Mouse (Mus musculus): ENCODE measurements at regions not wholly inside any gene's neighbourhood (a gene's known extent, or its start where the extent isn't known, plus 50 kb on each side); places are given as distances from the start of the nearest gene placed in this dataset.

DNA sequence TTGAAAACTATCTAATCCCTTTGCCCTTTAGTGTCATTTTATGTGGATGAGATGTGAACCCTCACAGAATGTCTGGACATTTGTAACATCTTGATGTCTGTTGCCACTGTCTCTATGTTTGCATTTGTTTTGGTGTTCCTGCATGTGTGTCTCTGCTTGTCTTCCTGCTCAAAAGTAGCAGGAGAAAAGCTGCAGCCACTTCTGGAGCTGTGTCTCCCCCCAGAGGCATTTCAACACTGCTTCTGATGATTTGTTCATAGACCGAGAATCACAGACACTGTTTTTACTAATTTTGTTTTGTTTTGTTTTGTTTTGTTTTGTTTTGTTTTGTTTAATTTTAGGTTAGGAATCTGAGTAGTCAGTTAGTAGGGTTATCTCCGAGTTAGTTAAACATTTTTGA lies 883.8 kb downstream of the Gbe1 start:
- DNase-seq (ENCODE audit: low spot score): no peak

DNA sequence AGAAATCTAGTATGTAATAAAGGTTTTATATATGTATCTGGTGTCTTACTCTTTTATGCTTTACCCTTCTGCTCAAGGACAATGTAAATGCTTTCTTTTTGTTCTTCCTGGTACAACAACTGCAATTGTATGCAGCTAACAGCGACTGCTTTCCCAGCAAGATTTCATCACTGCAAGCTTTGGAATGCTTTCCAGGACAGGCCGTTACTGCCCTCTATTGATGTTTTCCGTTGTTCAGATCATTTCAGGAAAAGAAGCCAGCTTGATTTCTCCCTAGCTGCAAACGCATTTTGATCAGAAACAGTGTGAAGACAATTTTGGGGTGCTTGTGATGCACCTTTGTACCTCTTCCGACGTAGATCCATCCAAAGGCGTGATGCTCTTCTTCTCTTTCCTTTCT lies 895.1 kb downstream of the Gbe1 start:
- no peak for DNase-seq (ENCODE audit: low spot score)

DNA sequence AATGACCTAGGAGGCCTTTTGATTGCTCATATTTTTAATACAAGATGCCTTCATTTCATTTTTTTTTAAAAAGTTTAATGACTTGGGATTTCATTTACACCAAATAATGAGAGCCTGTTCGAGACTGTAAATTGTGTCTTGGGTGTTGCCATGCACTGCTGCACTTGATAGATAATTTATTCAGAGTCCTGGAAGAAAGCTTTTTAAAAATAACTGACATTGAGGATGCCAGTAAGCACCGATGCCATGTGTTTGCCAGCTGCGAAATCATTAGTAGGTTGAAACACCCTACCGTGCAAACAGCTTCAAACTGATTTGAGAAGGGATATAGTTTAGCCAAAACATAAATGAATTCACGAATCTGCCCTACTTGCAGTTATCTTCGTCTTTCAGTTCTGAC lies 910.7 kb downstream of the Gbe1 start:
- DNase-seq (ENCODE audit: low spot score): no peak

DNA sequence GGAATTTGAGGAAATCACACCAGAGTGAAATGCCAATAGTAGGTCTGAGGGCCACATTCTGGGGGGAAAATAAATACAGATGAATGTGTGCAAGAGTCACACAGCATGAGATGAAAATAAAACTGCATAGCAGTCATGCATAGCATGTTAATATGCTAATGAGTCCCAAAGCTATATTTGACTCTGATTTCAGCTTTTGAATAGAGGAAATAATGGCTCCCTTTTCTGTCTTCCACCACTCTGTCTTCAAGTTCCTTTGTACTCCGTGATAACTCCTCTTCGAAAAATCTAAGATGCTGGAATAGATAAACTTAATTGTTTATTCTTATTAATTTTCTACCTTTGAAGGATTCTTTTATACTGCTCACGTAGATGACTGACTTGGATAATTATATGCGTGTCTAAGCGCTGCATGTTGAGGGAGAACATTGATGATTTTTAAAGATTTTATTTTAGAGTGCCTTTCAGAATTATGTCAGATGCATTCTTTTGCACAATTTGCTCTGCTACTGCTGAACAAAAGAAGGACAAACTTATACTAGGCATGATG lies 916.4 kb downstream of the Gbe1 start:
- no peak for DNase-seq (ENCODE audit: low spot score)

DNA sequence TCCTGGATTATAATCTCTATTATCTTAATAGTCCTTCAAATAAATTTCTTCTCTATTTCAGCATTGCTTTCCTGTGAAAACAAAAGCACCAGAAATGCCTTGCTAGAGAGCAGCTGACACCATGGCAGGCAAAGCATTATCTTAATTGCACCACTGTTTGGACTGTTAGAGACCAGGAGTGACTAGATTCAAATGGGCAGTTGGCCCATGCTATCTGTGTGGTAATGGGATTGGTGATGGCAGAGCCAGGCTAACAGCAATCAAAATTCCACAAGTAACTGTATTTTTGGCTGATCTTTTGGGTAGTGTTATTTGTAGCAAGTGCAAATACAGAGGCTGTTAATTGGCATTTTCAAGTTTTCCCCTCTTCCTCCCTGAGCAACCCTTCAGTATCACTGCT lies 929.3 kb downstream of the Gbe1 start:
- DNase-seq (ENCODE audit: low spot score): no peak

DNA sequence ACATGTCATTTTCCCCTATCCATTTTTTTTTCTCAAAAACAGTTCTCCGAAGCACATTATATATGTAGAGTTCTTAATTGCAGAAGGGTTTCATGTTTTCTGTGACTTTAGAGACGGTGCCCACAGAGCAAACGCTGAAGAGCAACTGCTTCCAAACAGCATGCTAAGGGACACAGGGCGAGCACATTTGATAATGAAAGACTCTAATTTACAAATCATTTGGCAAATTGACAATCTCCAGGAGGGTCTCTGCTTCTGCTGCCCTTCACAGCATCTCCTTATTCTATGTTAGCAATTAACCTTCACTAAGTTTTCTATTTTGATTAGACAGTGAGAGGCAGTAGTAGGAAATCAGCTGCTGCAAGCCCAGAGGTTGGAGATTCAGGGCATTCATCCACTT lies 929.7 kb downstream of the Gbe1 start:
- DNase-seq (ENCODE audit: low spot score): no peak

DNA sequence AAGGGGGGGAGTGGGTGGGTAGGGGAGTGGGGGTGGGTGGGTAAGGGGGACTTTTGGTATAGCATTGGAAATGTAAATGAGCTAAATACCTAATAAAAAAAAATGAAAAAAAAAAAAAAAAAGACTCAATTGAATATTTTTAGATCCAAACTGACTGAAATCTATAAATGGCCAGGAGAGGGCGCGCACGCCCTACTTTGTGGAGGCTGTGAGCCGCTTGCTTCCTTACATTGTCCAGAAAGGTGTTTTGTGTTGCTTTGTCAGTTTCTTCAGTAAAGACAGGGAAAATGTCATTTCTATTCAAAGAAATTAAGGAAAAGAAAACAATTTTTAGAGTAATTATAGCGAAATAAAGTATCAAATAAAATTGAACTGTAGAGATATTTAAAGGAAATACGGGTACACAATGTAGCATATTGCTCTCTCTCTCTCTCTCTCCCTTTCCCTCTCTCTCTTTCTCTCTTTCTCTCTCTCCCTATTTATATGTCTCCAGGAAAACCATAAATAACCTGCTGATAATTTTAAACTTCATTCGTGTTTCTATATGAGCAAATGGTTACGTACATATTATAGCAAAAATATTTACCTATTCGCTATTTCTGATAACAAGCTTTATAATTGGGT lies 933.9 kb downstream of the Gbe1 start:
- peak; percentile 56 for DNase-seq (ENCODE audit: low spot score)

DNA sequence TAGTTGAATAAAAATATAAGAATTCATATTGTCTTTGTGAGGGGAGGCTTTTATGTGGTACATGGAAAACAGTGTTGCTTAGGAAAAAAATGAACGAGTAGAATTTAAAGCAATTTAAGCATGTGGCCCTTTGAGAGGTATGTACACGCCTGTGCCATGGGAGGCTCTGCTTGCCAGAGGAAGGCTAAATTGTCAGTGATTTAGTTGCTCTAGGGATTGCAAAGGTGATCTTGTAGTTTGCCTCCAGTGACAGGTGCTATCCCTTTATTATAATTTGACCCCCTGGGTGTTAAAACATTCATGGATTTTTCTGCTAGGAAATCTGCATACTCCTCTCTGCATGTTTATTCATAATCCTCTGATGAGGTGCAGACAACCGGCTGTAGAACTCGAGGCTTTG lies 942.0 kb downstream of the Gbe1 start:
- no peak for DNase-seq (ENCODE audit: low spot score)

DNA sequence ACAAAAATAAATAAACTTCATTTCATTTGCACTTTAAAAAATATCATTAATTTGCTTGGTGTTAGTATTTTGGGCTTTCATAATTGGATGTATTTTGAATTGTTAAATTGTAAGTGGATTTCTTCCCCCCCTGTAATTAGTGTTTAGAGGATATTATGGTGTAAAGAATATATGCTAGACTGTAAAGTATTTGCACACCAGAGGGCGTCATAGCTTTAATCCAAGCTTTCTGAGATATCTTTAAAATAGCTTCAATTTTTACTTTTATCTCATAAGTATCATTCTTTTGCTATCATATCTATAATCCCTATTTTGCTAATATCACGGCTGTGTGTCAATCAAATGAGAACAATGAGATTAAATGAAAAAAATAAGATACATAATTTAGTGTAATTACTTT lies 942.4 kb downstream of the Gbe1 start:
- DNase-seq (ENCODE audit: low spot score): no peak

DNA sequence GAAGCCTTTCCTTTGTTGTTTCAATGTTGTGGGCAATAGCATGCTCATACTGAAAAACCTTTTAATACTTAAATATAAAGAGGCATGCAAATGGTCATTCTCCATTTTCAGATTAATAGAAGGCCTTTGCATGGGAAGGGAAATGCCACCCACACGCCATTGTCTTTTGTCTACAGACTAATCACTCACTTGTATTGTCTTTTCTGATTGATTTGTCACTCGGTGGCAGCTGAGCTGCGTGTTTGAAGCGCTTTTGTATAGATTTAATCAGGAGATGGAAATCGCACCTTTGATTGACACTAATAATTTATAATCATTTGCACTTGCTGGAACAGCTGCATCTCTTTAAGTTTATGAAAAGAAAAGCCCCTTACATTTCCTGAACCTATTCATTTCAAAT lies 953.4 kb downstream of the Gbe1 start:
- DNase-seq (ENCODE audit: low spot score): no peak

Measured in MN1 (cell line).